Mouse (Mus musculus): ENCODE measurements at regions not wholly inside any gene's neighbourhood (a gene's known extent, or its start where the extent isn't known, plus 50 kb on each side); places are given as distances from the start of the nearest gene placed in this dataset.

GRCm38 (mm10) chr10:111083338-111083737, 73.4 kb upstream of the Zdhhc17 start:
- peak in 1 of 2 experiments; percentile 37 for DNase-seq (ENCODE audit: low spot score in 2 of 2)
- intact Hi-C loops (cut with DNase I), result no loop called here

DNA sequence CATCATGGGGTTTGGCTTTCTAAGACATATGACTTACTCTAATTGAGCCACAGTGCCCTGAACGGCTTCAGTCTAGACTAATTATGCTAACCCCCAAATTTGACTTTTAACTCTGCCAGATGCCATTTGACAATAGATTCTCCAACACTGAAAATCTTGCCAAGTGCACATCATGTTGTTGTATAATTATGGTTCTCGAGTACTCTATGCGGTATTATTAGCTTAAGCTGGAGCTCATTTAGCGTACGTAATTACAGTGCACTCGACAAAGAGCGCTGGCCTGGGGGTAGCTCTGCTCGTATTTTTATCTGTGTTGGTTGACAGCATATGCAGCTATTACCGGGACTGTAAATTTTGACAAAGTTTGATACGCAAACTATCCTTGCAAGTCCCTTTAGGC, 70.4 kb upstream of the Zdhhc17 start:
- intact Hi-C loops (cut with DNase I), result no loop called here

GRCm38 (mm10) chr10:111079051-111079450, 69.1 kb upstream of the Zdhhc17 start:
- intact Hi-C loops (cut with DNase I), result no loop called here
- DNase-seq (ENCODE audit: low spot score in 2 of 2), result no peak

More for the DNA sequence above, 70.4 kb upstream of the Zdhhc17 start:
- DNase-seq (ENCODE audit: low spot score in 2 of 2), result peak in 1 of 2 experiments; percentile 30

GRCm38 (mm10) chr10:111077632-111078031, 67.7 kb upstream of the Zdhhc17 start:
- intact Hi-C loops (cut with DNase I), result no loop called here

DNA sequence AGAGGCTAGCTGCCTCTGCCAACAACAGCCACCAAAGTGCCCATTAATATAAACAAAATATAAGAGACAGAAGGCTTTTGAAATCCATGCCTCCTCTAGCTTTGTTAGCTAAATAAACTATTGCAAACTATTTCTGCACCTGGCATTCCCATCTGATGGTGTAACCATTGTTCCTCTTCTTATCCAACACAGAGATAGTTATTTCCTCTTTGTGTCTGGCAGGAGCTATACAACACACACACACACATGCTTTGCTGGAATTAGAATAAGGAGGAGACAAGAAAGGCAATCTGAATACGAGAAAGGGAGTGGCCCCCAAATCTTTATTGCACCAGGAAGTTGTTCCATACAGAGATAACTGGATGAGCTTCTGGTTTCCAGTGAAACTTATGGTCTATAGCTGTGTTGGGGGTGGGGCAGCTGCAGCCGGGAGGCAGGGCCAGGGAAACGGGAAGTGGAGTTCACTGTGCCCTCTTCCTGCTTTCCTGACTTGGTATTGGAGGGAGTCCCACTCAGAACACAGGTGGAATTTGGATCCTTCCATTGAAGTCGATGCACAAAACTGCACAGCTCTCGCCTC, 64.0 kb upstream of the Zdhhc17 start:
- no peak for DNase-seq (ENCODE audit: low spot score in 2 of 2)

More at GRCm38 (mm10) chr10:111077632-111078031, 67.7 kb upstream of the Zdhhc17 start:
- no peak for DNase-seq (ENCODE audit: low spot score in 2 of 2)

GRCm38 (mm10) chr10:111073262-111073661, 63.3 kb upstream of the Zdhhc17 start:
- no peak for DNase-seq (ENCODE audit: low spot score in 2 of 2)

More for the DNA sequence above, 64.0 kb upstream of the Zdhhc17 start:
- intact Hi-C loops (cut with DNase I), result no loop called here

GRCm38 (mm10) chr10:111072554-111072909, 62.6 kb upstream of the Zdhhc17 start:
- intact Hi-C loops (cut with DNase I), result no loop called here
- DNase-seq (ENCODE audit: low spot score in 2 of 2), result no peak

More at GRCm38 (mm10) chr10:111073262-111073661, 63.3 kb upstream of the Zdhhc17 start:
- intact Hi-C loops (cut with DNase I), result no loop called here

- no peak for DNase-seq (ENCODE audit: low spot score in 2 of 2)
- intact Hi-C loops (cut with DNase I), result no loop called here
Observed at GRCm38 (mm10) chr10:111071805-111072553, 62.0 kb upstream of the Zdhhc17 start.

DNA sequence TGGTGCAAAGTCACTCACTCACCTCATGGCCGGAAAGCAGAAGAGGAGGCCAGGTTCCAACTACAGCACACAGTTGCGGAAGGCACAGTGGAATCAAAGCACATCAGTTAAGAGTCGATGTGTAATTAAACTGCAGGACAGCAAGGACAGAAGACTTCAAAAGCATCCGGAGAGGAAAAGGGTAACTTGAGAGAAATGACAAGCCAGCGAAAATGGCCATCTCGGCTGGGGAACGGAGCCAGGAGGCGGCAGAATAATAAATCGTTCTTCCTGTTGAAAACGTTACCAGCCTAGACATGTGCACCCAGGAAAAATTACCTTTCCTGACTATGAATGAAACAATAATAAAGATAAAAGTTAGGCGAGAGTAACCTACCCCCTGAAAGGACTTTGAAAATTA, 56.2 kb upstream of the Zdhhc17 start:
- DNase-seq (ENCODE audit: low spot score in 2 of 2), result no peak

GRCm38 (mm10) chr10:111060626-111061025, 50.7 kb upstream of the Zdhhc17 start:
- no peak for DNase-seq (ENCODE audit: low spot score in 2 of 2)
- intact Hi-C loops (cut with DNase I), result no loop called here

More for the DNA sequence above, 56.2 kb upstream of the Zdhhc17 start:
- intact Hi-C loops (cut with DNase I), result no loop called here

Data from left cerebral cortex, postnatal 14 days (tissue).